Mouse (Mus musculus) gonadal fat pad, adult 2 months (tissue): ENCODE measurements around the gene 4930451I11Rik. TPM values are rescaled to one million over a fixed set of nuclear protein-coding genes. Genes with fewer than 3 reads are reported as not detected.

Experiments used
- DNase-seq: peaks from one replicate; pipeline ENCODE4 v3.0.0-alpha.2; 2012; ENCODE audit warnings: low read depth
- polyA plus RNA-seq: library from polyadenylated mRNA; depleted of rRNA; stranded (reverse); fragments of >200 nt; gene quantifications from 2 replicates; pipeline ENCODE4 v1.2.3, GENCODE M21; 2012

4930451I11Rik gene
- polyA plus RNA-seq, 1 experiment, result not detected

GRCm38 (mm10) chr7:126799468-126800268 lies 31.8 kb downstream of the 4930451I11Rik start:
- DNase-seq, result no peak

- no peak for DNase-seq
These were observed 32.4 kb downstream of the 4930451I11Rik start for GRCm38 (mm10) chr7:126799050-126799467.

DNA sequence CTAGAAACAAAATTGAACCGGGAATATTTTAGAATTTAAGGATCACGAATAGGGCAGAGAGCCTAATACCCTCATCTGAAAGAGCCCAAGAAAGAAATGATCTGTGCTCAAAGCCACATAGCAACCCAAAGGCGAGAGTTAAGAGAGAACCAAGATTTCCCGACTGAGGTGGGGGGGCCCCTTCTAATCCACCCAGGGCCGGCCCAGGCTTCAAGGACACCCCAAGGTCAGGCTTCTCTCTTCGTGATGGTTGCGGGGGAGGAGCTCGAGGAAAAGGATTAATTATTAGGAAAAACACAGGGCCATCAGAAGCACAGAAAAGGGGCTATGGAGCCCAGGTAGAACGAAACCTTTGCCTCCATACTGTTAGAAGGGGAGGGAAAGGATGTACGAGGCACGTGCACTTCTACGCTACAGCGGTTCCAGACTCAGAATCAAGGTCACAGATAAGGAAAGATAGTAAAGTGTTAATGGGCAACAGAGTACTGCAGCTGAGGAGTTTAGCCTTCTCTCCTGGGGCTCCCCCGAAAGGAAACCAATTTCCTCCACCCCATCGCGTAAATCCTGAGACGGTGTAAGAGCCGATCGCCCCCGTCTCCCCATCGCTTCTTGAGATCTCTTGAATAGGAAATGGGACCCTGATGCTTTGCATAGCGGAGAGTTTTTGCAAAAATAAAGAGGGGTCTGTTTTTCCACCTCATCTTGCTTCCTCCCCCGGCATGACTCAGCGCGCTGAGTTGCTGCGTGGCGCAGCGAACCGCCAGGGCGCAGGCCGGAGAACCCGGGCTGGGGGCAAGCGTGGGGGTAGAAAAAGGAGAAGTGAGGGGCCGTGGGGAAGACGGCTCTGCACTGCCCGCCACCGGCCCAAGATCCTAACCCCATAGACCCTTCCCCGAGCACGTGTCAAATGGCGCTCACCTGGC lies 33.1 kb downstream of the 4930451I11Rik start:
- DNase-seq, result no peak

- DNase-seq, result no peak
These were observed 33.9 kb downstream of the 4930451I11Rik start, which contains the start of gene Fam57b for GRCm38 (mm10) chr7:126797411-126798126. TSS of gene Fam57b (plus strand) at chr7:126797668.

GRCm38 (mm10) chr7:126796350-126796932 lies 35.0 kb downstream of the 4930451I11Rik start:
- DNase-seq, result no peak

- DNase-seq, result no peak
These were observed 35.8 kb downstream of the 4930451I11Rik start for GRCm38 (mm10) chr7:126795387-126796317.

DNA sequence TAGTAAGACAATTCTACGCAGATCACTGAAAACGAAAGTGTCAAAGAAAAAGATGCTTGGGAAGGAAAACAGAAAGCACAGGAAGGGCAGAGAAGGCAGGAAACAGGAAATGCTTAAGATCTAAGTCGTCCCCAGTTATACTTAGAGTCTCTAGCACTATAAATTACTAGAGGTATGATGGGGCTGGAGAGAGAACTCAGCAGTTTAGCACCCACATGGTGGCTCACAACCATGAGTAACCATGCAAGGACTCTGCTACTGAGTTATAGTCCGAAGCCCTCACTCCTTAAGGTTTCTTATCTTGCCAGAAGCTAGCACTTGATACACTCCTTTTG lies 37.2 kb downstream of the 4930451I11Rik start:
- no peak for DNase-seq

DNA sequence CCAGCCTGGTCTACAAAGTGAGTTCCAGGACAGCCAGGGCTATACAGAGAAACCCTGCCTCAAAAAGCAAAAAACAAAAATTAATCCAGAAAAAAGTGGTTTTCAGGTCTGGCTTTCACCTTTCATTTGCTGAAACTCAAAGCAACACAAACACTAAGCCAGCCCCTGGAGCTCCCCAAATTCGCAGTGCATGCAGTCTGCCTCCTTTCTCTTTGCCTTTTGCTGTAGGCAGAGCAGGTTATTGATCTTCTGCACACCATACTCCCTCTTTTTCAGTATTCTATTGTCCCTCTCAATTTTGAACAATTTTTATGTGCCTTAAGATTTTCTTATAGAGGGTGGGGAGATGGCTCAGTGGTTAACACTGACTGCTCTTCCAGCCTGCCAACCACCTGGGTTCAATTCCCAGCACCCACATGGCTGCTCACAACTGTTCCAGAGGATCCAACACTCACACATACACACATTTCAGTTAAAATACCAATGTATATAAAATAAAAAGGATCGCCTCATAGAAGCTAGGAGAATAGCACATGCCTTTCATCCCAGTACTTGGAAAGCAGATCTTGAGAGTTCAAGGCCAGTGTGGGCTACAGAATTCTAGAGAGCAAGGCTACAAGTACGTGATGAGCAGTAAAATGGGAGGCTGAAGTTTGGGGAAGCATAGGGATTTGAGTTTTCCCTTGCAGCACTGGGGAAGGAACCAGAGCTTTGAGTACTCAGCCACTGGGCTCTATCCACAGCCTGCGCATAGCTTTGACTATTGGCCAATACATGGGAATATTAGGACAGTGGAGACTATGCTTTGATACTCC lies 37.8 kb downstream of the 4930451I11Rik start:
- DNase-seq, result no peak

DNA sequence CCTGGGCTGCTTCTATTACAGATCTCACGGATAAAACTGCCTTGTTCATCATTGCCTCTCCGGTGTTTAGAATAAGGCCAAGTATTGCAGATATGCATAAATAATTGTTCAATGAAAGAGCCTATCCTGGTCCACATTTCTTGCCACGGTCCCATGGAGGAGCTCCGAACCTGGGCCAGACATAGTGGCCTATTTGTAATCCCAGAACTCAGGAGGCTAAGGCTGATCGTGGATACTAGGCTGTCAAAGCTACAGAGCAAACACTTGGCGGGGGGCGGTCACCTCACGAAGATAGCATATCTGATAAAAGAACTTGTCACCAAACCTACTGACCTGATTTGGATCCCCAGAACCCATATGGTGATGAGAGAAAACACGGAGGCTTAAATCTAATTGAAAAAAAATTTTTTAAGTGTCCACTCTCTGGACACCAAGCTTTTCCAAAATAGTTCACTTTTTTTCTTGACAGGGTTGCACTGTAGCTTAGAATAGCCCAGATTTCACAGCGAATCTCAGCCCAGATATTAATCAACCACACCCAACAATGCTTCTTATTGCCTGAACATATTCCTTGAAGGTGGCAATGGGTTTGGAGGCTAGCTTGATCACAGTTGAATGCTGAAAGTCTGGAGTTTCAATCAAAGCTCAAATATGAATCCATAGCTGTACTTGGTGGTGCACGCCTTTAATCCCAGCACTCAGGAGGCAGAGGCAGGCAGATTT lies 38.6 kb downstream of the 4930451I11Rik start:
- no peak for DNase-seq

DNA sequence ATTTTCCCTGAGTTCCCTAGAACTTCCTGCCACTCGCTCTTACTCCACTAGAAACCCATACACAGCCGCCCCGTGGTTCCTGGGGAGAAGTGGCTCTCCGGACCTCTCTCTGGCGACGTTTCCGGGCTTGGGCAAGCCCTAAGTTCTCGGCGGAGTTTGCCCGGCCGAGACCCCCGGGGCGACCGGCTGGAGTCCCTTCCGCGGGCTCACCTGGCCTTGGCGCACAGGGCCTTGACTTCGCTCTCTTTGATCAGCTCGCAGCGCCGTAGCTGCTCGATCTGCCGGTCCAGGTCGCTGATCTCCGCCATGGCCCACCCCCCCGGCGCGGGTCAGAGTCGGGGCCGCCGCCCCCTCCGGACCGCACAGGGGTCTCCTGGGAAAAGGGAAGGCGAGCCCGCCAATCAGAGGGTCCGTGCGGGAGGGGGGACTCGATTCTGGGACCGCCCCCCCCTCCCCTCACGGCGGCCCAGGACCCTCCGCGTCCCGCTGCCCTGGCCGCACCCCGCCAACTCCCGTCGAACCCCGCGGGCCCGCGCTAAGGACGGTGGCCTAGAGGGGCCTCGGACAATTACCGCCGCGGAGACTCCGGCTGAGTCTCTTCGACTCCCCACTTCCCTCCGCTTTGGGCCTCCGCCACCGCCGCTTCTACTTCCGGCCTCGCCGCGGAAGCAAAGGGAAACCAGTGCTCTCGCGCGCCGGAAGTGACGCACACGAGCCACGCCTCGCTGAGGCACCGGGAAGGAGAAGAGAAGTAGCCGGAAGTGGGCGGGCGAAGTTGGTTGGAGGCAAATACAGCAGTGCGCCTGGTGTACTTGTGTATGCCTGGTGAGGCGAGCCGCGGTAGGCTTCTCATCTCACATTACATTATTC lies 39.4 kb downstream of the 4930451I11Rik start, which contains the start of gene Ppp4c:
TSS of gene Ppp4c (minus strand) at position 646 of the 870 bp plus-strand sequence.
- no peak for DNase-seq

DNA sequence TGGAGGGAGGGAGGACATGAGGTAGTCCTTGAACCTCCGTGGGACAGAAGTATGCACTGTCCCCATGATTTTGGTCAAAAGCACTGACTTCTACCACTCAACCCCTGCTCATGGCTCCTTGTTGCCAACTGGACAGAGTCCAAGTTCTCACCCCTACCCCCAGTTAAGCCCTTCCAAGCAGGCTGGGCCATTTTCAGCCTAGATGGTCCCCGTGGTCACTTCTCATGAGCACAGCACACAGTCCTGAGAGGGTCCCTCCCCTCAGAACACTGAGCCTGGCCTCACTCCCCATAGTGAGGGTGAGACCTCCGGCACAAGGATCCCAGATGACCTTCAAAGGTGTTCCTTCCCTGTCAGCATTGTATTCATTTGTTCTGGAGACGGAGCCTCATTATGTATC lies 42.3 kb downstream of the 4930451I11Rik start:
- DNase-seq, result no peak

- no peak for DNase-seq
These were observed 45.3 kb downstream of the 4930451I11Rik start for GRCm38 (mm10) chr7:126786142-126786541.

GRCm38 (mm10) chr7:126785056-126785455 lies 46.4 kb downstream of the 4930451I11Rik start:
- DNase-seq, result no peak

DNA sequence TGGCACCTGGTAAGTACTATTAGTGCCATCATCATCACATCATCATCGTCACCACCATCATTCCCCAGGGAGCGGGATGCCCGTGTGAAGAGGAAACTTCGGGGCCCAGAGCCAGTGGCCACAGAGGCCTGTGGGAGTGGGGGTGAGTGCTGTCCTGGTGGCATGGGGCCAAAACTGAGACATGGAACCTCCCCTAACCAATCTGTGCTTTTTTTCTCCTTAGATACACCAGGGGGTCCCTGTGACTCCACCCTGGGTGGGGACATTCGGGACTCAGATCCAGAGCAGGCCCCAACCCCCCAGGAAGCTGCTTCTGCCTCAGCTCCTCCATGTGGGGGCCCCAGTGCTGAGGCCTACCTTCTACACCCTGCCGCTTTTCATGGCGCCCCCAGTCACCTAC lies 47.0 kb downstream of the 4930451I11Rik start:
- no peak for DNase-seq

- no peak for DNase-seq
These were observed 48.7 kb downstream of the 4930451I11Rik start for GRCm38 (mm10) chr7:126782693-126783092.

DNA sequence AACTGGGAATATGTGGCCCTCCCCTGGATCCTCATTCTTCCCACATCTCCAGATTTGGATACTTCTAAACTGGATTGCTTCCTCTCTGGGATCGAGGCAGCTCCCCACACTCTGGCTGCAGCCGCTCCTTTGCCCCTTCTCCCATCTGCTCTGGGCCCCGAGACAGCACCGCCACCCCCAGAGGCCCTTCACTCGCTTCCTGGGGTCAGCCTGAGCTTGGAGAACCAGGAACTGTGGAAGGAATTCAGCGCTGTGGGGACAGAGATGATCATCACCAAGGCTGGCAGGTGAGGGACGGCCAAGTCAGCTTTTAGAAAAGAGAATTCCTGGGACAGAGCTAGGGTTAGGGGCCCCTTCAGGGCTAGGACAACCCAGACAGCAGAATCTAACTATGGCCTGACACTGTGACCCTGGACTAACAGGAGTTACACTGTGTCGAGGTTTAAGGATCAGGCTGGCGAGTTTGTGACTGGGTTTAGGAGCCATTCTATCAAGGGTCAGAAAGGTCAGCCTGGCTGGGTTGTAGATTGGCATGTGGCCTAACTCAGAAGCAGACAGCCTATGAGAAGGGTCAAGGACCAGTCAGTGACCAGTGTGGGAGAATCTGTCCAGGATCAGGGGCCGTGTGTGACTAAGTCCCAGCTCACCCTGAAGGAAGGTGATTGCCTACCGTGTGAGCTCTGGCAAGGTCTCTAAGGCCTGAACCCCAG lies 49.6 kb downstream of the 4930451I11Rik start:
- DNase-seq, result no peak

DNA sequence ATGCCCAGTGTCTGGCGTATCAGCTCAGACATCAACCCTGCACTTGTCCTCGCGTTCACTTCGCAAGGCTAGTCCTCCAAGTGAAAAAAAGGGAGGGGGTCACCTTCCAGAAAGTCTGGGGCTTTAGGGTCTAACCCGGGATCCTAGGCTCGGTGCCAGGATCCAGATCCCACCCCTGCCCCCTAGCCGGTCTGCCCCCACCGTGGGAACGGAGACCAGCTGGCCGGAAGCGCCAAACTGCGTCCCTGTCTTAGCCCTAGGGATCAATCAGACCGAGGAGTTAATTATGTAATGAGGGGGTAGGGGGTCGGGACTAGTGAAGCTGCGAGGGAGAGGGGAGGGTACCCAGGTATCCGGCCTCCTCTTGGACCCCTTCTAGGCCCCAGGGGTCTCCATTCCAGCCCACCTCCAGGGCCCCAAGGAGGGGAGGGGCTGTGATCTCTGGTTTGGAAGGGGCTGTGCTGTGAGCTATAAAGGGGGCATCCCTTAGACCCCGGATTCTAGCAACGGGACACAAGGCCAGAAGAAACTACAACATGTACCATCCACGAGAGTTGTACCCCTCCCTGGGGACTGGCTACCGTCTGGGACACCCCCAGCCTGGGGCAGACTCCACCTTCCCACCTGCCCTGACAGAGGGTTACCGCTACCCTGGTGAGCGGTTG lies 50.3 kb downstream of the 4930451I11Rik start, which contains the start of gene Tbx6:
TSS of gene Tbx6 (plus strand) at position 513 of the 665 bp plus-strand sequence.
- no peak for DNase-seq
